29 mouse cellular contexts compared by ENCODE assay signal in the genomic region with DNA sequence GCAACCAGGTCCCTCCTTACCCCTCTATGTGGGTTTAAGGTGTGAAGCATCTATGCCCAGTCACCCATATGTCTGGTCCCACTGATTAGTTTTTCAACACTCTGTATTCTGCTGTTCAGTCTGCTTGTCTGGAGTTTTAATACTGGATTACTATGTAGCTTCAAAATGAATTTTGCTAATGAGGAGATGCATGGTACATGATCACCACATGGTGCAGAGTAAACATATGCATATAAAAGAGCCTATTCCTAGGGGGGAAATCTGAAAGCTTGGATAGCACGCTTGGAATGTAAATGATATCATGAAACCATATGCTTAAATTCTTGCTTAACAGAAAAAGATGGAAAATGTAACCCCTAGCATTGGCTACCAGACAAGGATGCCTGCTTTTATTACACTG.
DNase-seq lines count a peak whose midpoint lies in the region; ATAC-seq and TF ChIP-seq lines count a peak whose summit lies in the region.
"Had no signal": no experiment of that assay in that cellular context is flagged by ENCODE, and none has a peak within 500 bp of the region (broad histone marks: within the 10 kb centered on the region; RNA-seq: fewer than 3 reads in every experiment).

No protein-coding gene starts in this region.

- H3K9ac ChIP-seq in hindbrain, embryonic 12.5 days = no peak overlapping the region
- H3K9ac ChIP-seq in forebrain, embryonic 14.5 days (ENCODE audit: low read length) = no peak overlapping the region
- H3K9ac ChIP-seq in hindbrain, embryonic 14.5 days = no peak overlapping the region
- no peak overlapping the region for H3K9ac ChIP-seq in midbrain, postnatal 0 days (replicated peaks; ENCODE audit: low read length, poor library complexity, severe bottlenecking)
- H3K9ac ChIP-seq in intestine, postnatal 0 days (ENCODE audit: low read depth, low read length) = no peak overlapping the region
- H3K9ac ChIP-seq: embryonic facial prominence, embryonic 12.5 days; heart, embryonic 15.5 days; intestine, embryonic 15.5 days; kidney, embryonic 15.5 days; limb, embryonic 13.5 days; liver, embryonic 12.5 days; stomach, embryonic 15.5 days had no signal

- H3K4me2 ChIP-seq in hindbrain, embryonic 12.5 days (replicated peaks) = no peak overlapping the region
- H3K4me2 ChIP-seq in forebrain, embryonic 14.5 days (ENCODE audit: low read length) = no peak overlapping the region
- H3K4me2 ChIP-seq in hindbrain, embryonic 14.5 days (replicated peaks) = no peak overlapping the region
- no peak overlapping the region for H3K4me2 ChIP-seq in midbrain, postnatal 0 days (ENCODE audit: low read depth, low read length, poor library complexity, severe bottlenecking)
- H3K4me2 ChIP-seq in intestine, postnatal 0 days (replicated peaks; ENCODE audit: low read depth) = no peak overlapping the region
- H3K4me2 ChIP-seq: embryonic facial prominence, embryonic 12.5 days; heart, embryonic 15.5 days; intestine, embryonic 15.5 days; kidney, embryonic 15.5 days; limb, embryonic 13.5 days; liver, embryonic 12.5 days; stomach, embryonic 15.5 days had no signal

- peak; percentile 50; the same call in 1 of the 2 replicates for ATAC-seq in hindbrain, embryonic 12.5 days (ENCODE audit: low FRiP score)
- ATAC-seq in forebrain, embryonic 14.5 days = peak; percentile 77; the same call in 1 of the 2 replicates
- peak; percentile 70; the same call in 1 of the 2 replicates for ATAC-seq in hindbrain, embryonic 14.5 days (ENCODE audit: low FRiP score)
- ATAC-seq in midbrain, postnatal 0 days (ENCODE audit: low FRiP score) = no peak
- ATAC-seq in intestine, postnatal 0 days = no peak
- ATAC-seq: intestine, embryonic 15.5 days; liver, embryonic 12.5 days; Patski had no signal

- no peak for DNase-seq in hindbrain, embryonic 10.5 days (ENCODE audit: low spot score)
- DNase-seq in forebrain, embryonic 14.5 days (ENCODE audit: low spot score) = peak; percentile 57
- DNase-seq in hindbrain, embryonic 14.5 days (ENCODE audit: low spot score) = no peak
- peak; percentile 14 for DNase-seq in midbrain, postnatal 0 days (ENCODE audit: low spot score)
- DNase-seq in layer of hippocampus, adult 11-12 months (ENCODE audit: low spot score) = no peak
- DNase-seq in c-Kit-positive CD71-positive TER-119-positive erythroid progenitor cells, embryonic 14.5 days (ENCODE audit: low spot score) = no peak
- DNase-seq: adrenal gland, postnatal 36 days; cerebellum, adult 18-20 months; cerebellum, postnatal 14 days; gastrocnemius, adult 2 months; heart, postnatal 4 days; kidney, postnatal 4 days; layer of hippocampus, adult 9-11 months; lung, adult 18-20 months; lung, postnatal 14 days; right cerebral cortex, adult 18-20 months; right cerebral cortex, postnatal 4 days; thymus, postnatal 36 days had no signal

- TF ChIP-seq CTCF in midbrain, postnatal 0 days (IDR thresholded peaks at IDR 0.05) = no peak
- no peak for TF ChIP-seq CTCF in intestine, postnatal 0 days (IDR thresholded peaks at IDR 0.05; ENCODE audit: low read depth)

- 61% methylated on average over 1 of the region's 1 CpGs for WGBS in hindbrain, embryonic 12.5 days
- 83% methylated on average over 1 of the region's 1 CpGs for whole genome bisulfite sequencing in hindbrain, embryonic 10.5 days
- 50% methylated on average over 1 of the region's 1 CpGs for WGBS in forebrain, embryonic 14.5 days
- 48% methylated on average over 1 of the region's 1 CpGs for WGBS in hindbrain, embryonic 14.5 days
- WGBS in midbrain, postnatal 0 days = 46% methylated on average over 1 of the region's 1 CpGs
- 72% methylated on average over 1 of the region's 1 CpGs for WGBS in intestine, postnatal 0 days

- H3K27ac ChIP-seq in hindbrain, embryonic 12.5 days = no peak overlapping the region
- H3K27ac ChIP-seq in hindbrain, embryonic 10.5 days = no peak overlapping the region
- no peak overlapping the region for H3K27ac ChIP-seq in forebrain, embryonic 14.5 days (ENCODE audit: low read depth, low read length)
- no peak overlapping the region; the same call in 1 of the 2 replicates for H3K27ac ChIP-seq in hindbrain, embryonic 14.5 days
- no peak overlapping the region for H3K27ac ChIP-seq in midbrain, postnatal 0 days (ENCODE audit: low read depth, low read length)
- H3K27ac ChIP-seq in intestine, postnatal 0 days (ENCODE audit: low read depth, low read length) = no peak overlapping the region
- H3K27ac ChIP-seq: embryonic facial prominence, embryonic 12.5 days; gastrocnemius, adult 2 months; heart, embryonic 15.5 days; intestine, embryonic 15.5 days; kidney, embryonic 15.5 days; limb, embryonic 13.5 days; liver, embryonic 12.5 days; stomach, embryonic 15.5 days had no signal

- H3K27me3 ChIP-seq in hindbrain, embryonic 12.5 days = no peaks in the 10 kb centered on the region
- no peaks in the 10 kb centered on the region for H3K27me3 ChIP-seq in hindbrain, embryonic 10.5 days (ENCODE audit: insufficient read depth, poor library complexity, severe bottlenecking)
- no peaks in the 10 kb centered on the region for H3K27me3 ChIP-seq in forebrain, embryonic 14.5 days (replicated peaks; ENCODE audit: control insufficient read depth, insufficient read depth, low read length)
- no peaks in the 10 kb centered on the region for H3K27me3 ChIP-seq in hindbrain, embryonic 14.5 days (ENCODE audit: control insufficient read depth, insufficient read depth, low read length)
- no peaks in the 10 kb centered on the region for H3K27me3 ChIP-seq in midbrain, postnatal 0 days (ENCODE audit: insufficient read depth, low read length)
- H3K27me3 ChIP-seq in intestine, postnatal 0 days (replicated peaks; ENCODE audit: control insufficient read depth, insufficient read depth, low read length) = no peaks in the 10 kb centered on the region
- H3K27me3 ChIP-seq: embryonic facial prominence, embryonic 12.5 days; heart, embryonic 15.5 days; intestine, embryonic 15.5 days; kidney, embryonic 15.5 days; limb, embryonic 13.5 days; liver, embryonic 12.5 days; Patski; stomach, embryonic 15.5 days had no signal

- H3K4me3 ChIP-seq in hindbrain, embryonic 12.5 days = no peak overlapping the region
- H3K4me3 ChIP-seq in hindbrain, embryonic 10.5 days = no peak overlapping the region
- no peak overlapping the region for H3K4me3 ChIP-seq in forebrain, embryonic 14.5 days (ENCODE audit: low read depth, low read length)
- no peak overlapping the region for H3K4me3 ChIP-seq in hindbrain, embryonic 14.5 days (replicated peaks; ENCODE audit: low read length)
- H3K4me3 ChIP-seq in midbrain, postnatal 0 days (ENCODE audit: low read depth, low read length) = no peak overlapping the region
- no peak overlapping the region for H3K4me3 ChIP-seq in intestine, postnatal 0 days (ENCODE audit: low read depth, low read length)
- H3K4me3 ChIP-seq: embryonic facial prominence, embryonic 12.5 days; erythroblast, embryonic 14.5 days; gastrocnemius, adult 2 months; heart, embryonic 15.5 days; intestine, embryonic 15.5 days; kidney, embryonic 15.5 days; limb, embryonic 13.5 days; liver, embryonic 12.5 days; stomach, embryonic 15.5 days had no signal

- no peaks in the 10 kb centered on the region for H3K36me3 ChIP-seq in hindbrain, embryonic 12.5 days
- H3K36me3 ChIP-seq in hindbrain, embryonic 10.5 days = no peaks in the 10 kb centered on the region
- no peaks in the 10 kb centered on the region for H3K36me3 ChIP-seq in forebrain, embryonic 14.5 days (ENCODE audit: control insufficient read depth, insufficient read depth, low read length)
- H3K36me3 ChIP-seq in hindbrain, embryonic 14.5 days (replicated peaks; ENCODE audit: control insufficient read depth, insufficient read depth) = no peaks in the 10 kb centered on the region
- H3K36me3 ChIP-seq in midbrain, postnatal 0 days (ENCODE audit: insufficient read depth, low read length) = no peaks in the 10 kb centered on the region
- H3K36me3 ChIP-seq in intestine, postnatal 0 days (ENCODE audit: control insufficient read depth, insufficient read depth) = no peaks in the 10 kb centered on the region
- H3K36me3 ChIP-seq: embryonic facial prominence, embryonic 12.5 days; heart, embryonic 15.5 days; intestine, embryonic 15.5 days; kidney, embryonic 15.5 days; limb, embryonic 13.5 days; liver, embryonic 12.5 days; stomach, embryonic 15.5 days had no signal

- no peaks in the 10 kb centered on the region for H3K4me1 ChIP-seq in hindbrain, embryonic 12.5 days
- no peaks in the 10 kb centered on the region for H3K4me1 ChIP-seq in hindbrain, embryonic 10.5 days (replicated peaks)
- no peaks in the 10 kb centered on the region for H3K4me1 ChIP-seq in forebrain, embryonic 14.5 days (ENCODE audit: control insufficient read depth, insufficient read depth, low read length)
- H3K4me1 ChIP-seq in hindbrain, embryonic 14.5 days (replicated peaks; ENCODE audit: control insufficient read depth, insufficient read depth, low read length) = no peaks in the 10 kb centered on the region
- H3K4me1 ChIP-seq in midbrain, postnatal 0 days (ENCODE audit: insufficient read depth, low read length) = no peaks in the 10 kb centered on the region
- no peaks in the 10 kb centered on the region for H3K4me1 ChIP-seq in intestine, postnatal 0 days (replicated peaks; ENCODE audit: control insufficient read depth, insufficient read depth, low read length)
- H3K4me1 ChIP-seq: embryonic facial prominence, embryonic 12.5 days; heart, embryonic 15.5 days; intestine, embryonic 15.5 days; kidney, embryonic 15.5 days; limb, embryonic 13.5 days; liver, embryonic 12.5 days; stomach, embryonic 15.5 days had no signal

- no peaks in the 10 kb centered on the region for H3K9me3 ChIP-seq in hindbrain, embryonic 12.5 days (replicated peaks)
- no peaks in the 10 kb centered on the region for H3K9me3 ChIP-seq in hindbrain, embryonic 10.5 days
- no peaks in the 10 kb centered on the region for H3K9me3 ChIP-seq in forebrain, embryonic 14.5 days (replicated peaks; ENCODE audit: control insufficient read depth, low read length)
- H3K9me3 ChIP-seq in hindbrain, embryonic 14.5 days (ENCODE audit: control insufficient read depth, low read length) = no peaks in the 10 kb centered on the region
- no peaks in the 10 kb centered on the region for H3K9me3 ChIP-seq in midbrain, postnatal 0 days (ENCODE audit: low read length)
- H3K9me3 ChIP-seq in intestine, postnatal 0 days (ENCODE audit: control insufficient read depth) = no peaks in the 10 kb centered on the region
- H3K9me3 ChIP-seq: embryonic facial prominence, embryonic 12.5 days; heart, embryonic 15.5 days; intestine, embryonic 15.5 days; kidney, embryonic 15.5 days; limb, embryonic 13.5 days; liver, embryonic 12.5 days; stomach, embryonic 15.5 days had no signal

Comparison
In these comparisons a context has a peak if more than half of its experiments do, and no peak if none do; other contexts are left out.
1. ATAC-seq: peak in hindbrain, embryonic 12.5 days (single experiment), forebrain, embryonic 14.5 days (single experiment) and hindbrain, embryonic 14.5 days (single experiment); none in midbrain, postnatal 0 days (single experiment) and intestine, postnatal 0 days (single experiment).
2. DNase-seq: peak in forebrain, embryonic 14.5 days (single experiment) and midbrain, postnatal 0 days (single experiment); none in hindbrain, embryonic 10.5 days (single experiment), hindbrain, embryonic 14.5 days (single experiment), layer of hippocampus, adult 11-12 months (single experiment) and c-Kit-positive CD71-positive TER-119-positive erythroid progenitor cells, embryonic 14.5 days (single experiment).